Mouse (Mus musculus) CH12.LX (cell line): Measurements from ENCODE around the gene Cblc. TPM values are rescaled to one million over a fixed set of nuclear protein-coding genes. Genes with fewer than 3 reads are reported as not detected.

Experiments used
- DNase-seq: peaks from one replicate; pipeline ENCODE4 v3.0.0-alpha.2; 2013; ENCODE audit errors: extremely low read depth
- H3K27ac ChIP-seq: 2 replicates; pipeline ENCODE4 v1.5.1; 2012; ENCODE audit warnings: low read depth, mild to moderate bottlenecking, control low read depth, moderate library complexity; ENCODE audit not compliant: insufficient read depth
- H3K27me3 ChIP-seq: replicated peaks from 2 replicates; pipeline ENCODE3; 2012; ENCODE audit warnings: inconsistent platforms
- H3K36me3 ChIP-seq, 2 experiments: replicated peaks in 1 of 2; 2 replicates each; pipeline versions ENCODE3 to v1.6.1; 2012; ENCODE audit warnings: inconsistent platforms in 1 of 2, low read length in 1 of 2, mild to moderate bottlenecking in 1 of 2, mixed read lengths in 1 of 2, moderate library complexity in 1 of 2; ENCODE audit not compliant: control insufficient read depth in 1 of 2, insufficient read depth in 1 of 2
- H3K4me1 ChIP-seq, 2 experiments: 2 replicates each; pipeline ENCODE4 v1.6.1; 2012; ENCODE audit warnings: inconsistent platforms in 1 of 2, moderate library complexity in 1 of 2; ENCODE audit not compliant: insufficient read depth in 2 of 2, control insufficient read depth in 1 of 2
- H3K4me2 ChIP-seq: 2 replicates; pipeline ENCODE4 v1.6.1; 2012; ENCODE audit warnings: low read depth, mild to moderate bottlenecking, control low read depth; ENCODE audit not compliant: poor library complexity, insufficient read depth, severe bottlenecking
- H3K4me3 ChIP-seq, 3 experiments: fragments of 150-350 bp in 1 of 3; sonication (generic) in 1 of 3; replicated peaks in 1 of 3; 2 replicates each; pipeline versions ENCODE3 to v1.5.1; 2011 to 2012; ENCODE audit warnings: low read depth in 2 of 3, low read length in 2 of 3, mild to moderate bottlenecking in 2 of 3, moderate library complexity in 2 of 3, control low read depth in 1 of 3, improper control_type of control experiment in 1 of 3, inconsistent platforms in 1 of 3, mixed read lengths in 1 of 3; ENCODE audit not compliant: poor library complexity in 1 of 3
- H3K79me2 ChIP-seq: replicated peaks from 2 replicates; pipeline ENCODE4 v1.6.1; 2012; ENCODE audit warnings: mild to moderate bottlenecking, moderate library complexity; ENCODE audit not compliant: control insufficient read depth, poor library complexity, insufficient read depth, severe bottlenecking; ENCODE audit errors: extremely low read depth
- H3K9ac ChIP-seq: 2 replicates; pipeline ENCODE4 v1.6.1; 2012; ENCODE audit warnings: low read depth, mild to moderate bottlenecking, control low read depth, moderate library complexity; ENCODE audit not compliant: insufficient read depth
- H3K9me3 ChIP-seq: replicated peaks from 2 replicates; pipeline ENCODE3; 2012; ENCODE audit warnings: low read length, inconsistent platforms, mixed read lengths
- BHLHE40 ChIP-seq: IDR thresholded peaks from 2 replicates; pipeline ENCODE4 v1.6.1; 2011; ENCODE audit warnings: mild to moderate bottlenecking, low read depth, low read length, improper control_type of control experiment
- CTCF ChIP-seq, 2 experiments: IDR thresholded peaks in 1 of 2; conservative IDR thresholded peaks in 1 of 2; 2 replicates each; pipeline ENCODE4 v1.5.1; 2011 to 2012; ENCODE audit warnings: low read depth in 2 of 2, low read length in 2 of 2, improper control_type of control experiment in 1 of 2, inconsistent platforms in 1 of 2, mild to moderate bottlenecking in 1 of 2, moderate library complexity in 1 of 2
- E2F4 ChIP-seq: IDR thresholded peaks from 2 replicates; pipeline ENCODE4 v1.6.1; 2011; ENCODE audit warnings: low read depth, low read length, improper control_type of control experiment; ENCODE audit not compliant: insufficient replicate concordance
- HCFC1 ChIP-seq: IDR thresholded peaks from 2 replicates; pipeline ENCODE4 v1.6.1; 2012; ENCODE audit warnings: low read depth, mild to moderate bottlenecking, inconsistent platforms, low read length, improper control_type of control experiment
- IRF4 ChIP-seq: IDR thresholded peaks from 2 replicates; pipeline ENCODE4 v1.6.1; 2014; ENCODE audit warnings: low read depth, mild to moderate bottlenecking, inconsistent platforms, low read length, improper control_type of control experiment
- JUND ChIP-seq: conservative IDR thresholded peaks from 2 replicates; pipeline ENCODE4 v1.6.1; 2011; ENCODE audit warnings: low read depth, low read length, improper control_type of control experiment
- KAT2A ChIP-seq: IDR thresholded peaks from 2 replicates; pipeline ENCODE4 v1.6.1; 2012; ENCODE audit warnings: low read length, improper control_type of control experiment, inconsistent platforms; ENCODE audit not compliant: insufficient replicate concordance
- MAFK ChIP-seq: IDR thresholded peaks from 2 replicates; pipeline ENCODE4 v1.6.1; 2011; ENCODE audit warnings: low read length, improper control_type of control experiment; ENCODE audit not compliant: insufficient replicate concordance
- MAX ChIP-seq: IDR thresholded peaks from 2 replicates; pipeline ENCODE4 v1.6.1; 2011; ENCODE audit warnings: low read length, improper control_type of control experiment
- MEF2A ChIP-seq: IDR thresholded peaks from 2 replicates; pipeline ENCODE4 v1.6.1; 2014; ENCODE audit warnings: low read depth, mild to moderate bottlenecking, inconsistent platforms, low read length, improper control_type of control experiment, borderline replicate concordance
- MYC ChIP-seq: IDR thresholded peaks from 2 replicates; pipeline ENCODE4 v1.6.1; 2011; ENCODE audit warnings: low read depth, mild to moderate bottlenecking, improper control_type of control experiment, low read length
- NELFE ChIP-seq: IDR thresholded peaks from 2 replicates; pipeline ENCODE4 v1.6.1; 2011; ENCODE audit warnings: low read depth, low read length, improper control_type of control experiment
- PAX5 ChIP-seq: IDR thresholded peaks from 2 replicates; pipeline ENCODE4 v1.6.1; 2012; ENCODE audit warnings: low read length, inconsistent platforms, mixed read lengths
- RCOR1 ChIP-seq: conservative IDR thresholded peaks from 2 replicates; pipeline ENCODE4 v1.6.1; 2012; ENCODE audit warnings: low read depth, mild to moderate bottlenecking, inconsistent platforms, low read length, improper control_type of control experiment
- TCF12 ChIP-seq: IDR thresholded peaks from 2 replicates; pipeline ENCODE4 v1.6.1; 2014; ENCODE audit warnings: low read depth, mild to moderate bottlenecking, inconsistent platforms, low read length, improper control_type of control experiment
- UBTF ChIP-seq: IDR thresholded peaks from 2 replicates; pipeline ENCODE4 v1.6.1; 2012; ENCODE audit warnings: low read depth, mild to moderate bottlenecking, inconsistent platforms, low read length, improper control_type of control experiment, moderate library complexity
- USF1 ChIP-seq: IDR thresholded peaks from 2 replicates; pipeline ENCODE4 v1.6.1; 2014; ENCODE audit warnings: low read depth, mild to moderate bottlenecking, inconsistent platforms, low read length, improper control_type of control experiment
- ZC3H11A ChIP-seq: IDR thresholded peaks from 2 replicates; pipeline ENCODE4 v1.6.1; 2012; ENCODE audit warnings: low read depth, mild to moderate bottlenecking, inconsistent platforms, low read length, improper control_type of control experiment
- ZKSCAN1 ChIP-seq: IDR thresholded peaks from 2 replicates; pipeline ENCODE4 v1.6.1; 2012; ENCODE audit warnings: low read depth, inconsistent platforms, low read length, improper control_type of control experiment, borderline replicate concordance
- dilution Hi-C: fragments of 300-500 bp; cut with MboI; formaldehyde crosslinking; loops from 2 replicates; pipeline ENCODE4 v1.14.3; 2020; ENCODE audit warnings: low sequenced_read_pairs; ENCODE audit not compliant: extremely low pct_unique_long_range_greater_than_20kb, extremely low pct_ligation_motif_present
- in situ Hi-C: fragments of 300-500 bp; cut with MboI; formaldehyde crosslinking; loops from 3 replicates; pipeline ENCODE4 v1.14.3; 2019; ENCODE audit warnings: low sequenced_read_pairs, low pct_ligation_motif_present, low pct_unique_long_range_greater_than_20kb, mixed read lengths
- polyA plus RNA-seq: library from polyadenylated mRNA; unstranded; fragments of >175 nt; gene quantifications from 2 replicates; pipeline ENCODE4 v1.2.1, GENCODE M21; 2012; ENCODE audit warnings: low read depth; ENCODE audit not compliant: insufficient read length
- total RNA-seq, 2 experiments: library from RNA; depleted of rRNA; stranded (reverse); fragments of 300-350 nt in 1 of 2; fragments of >200 nt in 1 of 2; gene quantifications; 2 replicates each; pipeline ENCODE4 v1.2.3; 2012 to 2014

The Cblc gene
- total and polyA plus RNA-seq, 3 experiments, result 6.4 to 30.8 (median 13.4) TPM

- Histone ChIP-seq H3K79me2 (no peaks in the 10 kb centered on the region), H3K27ac (no peak overlapping the region), H3K4me1 (peaks cover 13 to 44% of the 10 kb centered on the region in 2 experiments), H3K4me3 (no peak overlapping the region), H3K27me3 (peaks cover 8% of the 10 kb centered on the region), H3K9ac (no peak overlapping the region), H3K36me3 (peaks cover 0 to 10% of the 10 kb centered on the region in 2 experiments), H3K4me2 (no peak overlapping the region), H3K9me3 (no peaks in the 10 kb centered on the region)
- dilution Hi-C loops (no loop called here), in situ Hi-C loops (no loop called here)
- no peak for DNase-seq
- TF ChIP-seq HCFC1 (no peak), IRF4 (no peak), ZKSCAN1 (no peak), JUND (no peak), USF1 (no peak)
Observed at GRCm38 (mm10) chr7:19746426-19747201, 50.0 kb downstream of the Cblc start.

DNA sequence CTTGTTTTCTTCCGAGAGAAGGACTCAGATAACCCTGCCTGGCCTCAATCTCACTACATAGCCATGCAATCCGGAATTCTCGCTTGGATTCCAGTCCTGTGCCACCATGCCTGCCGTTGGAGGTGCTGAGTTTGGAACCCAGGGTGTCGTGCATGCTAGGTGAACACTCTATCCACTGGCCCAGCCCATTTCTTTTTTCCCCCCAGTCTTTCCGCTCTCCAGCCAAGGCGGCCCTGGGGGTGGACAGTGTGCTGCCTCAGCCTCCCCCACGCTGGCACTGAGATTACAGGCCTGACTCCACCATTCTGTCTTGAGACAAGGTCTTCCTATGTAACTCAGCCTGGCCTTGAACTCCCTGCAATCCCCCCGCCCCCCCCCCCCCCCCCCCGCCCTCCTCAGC lies 50.6 kb downstream of the Cblc start:
- in situ Hi-C loops (no loop called here), dilution Hi-C loops (no loop called here)
- peaks cover 0 to 10% of the 10 kb centered on the region in 2 experiments for H3K36me3 ChIP-seq
- peaks cover 5% of the 10 kb centered on the region for H3K27me3 ChIP-seq
- H3K79me2 ChIP-seq, result no peaks in the 10 kb centered on the region
- peaks cover 12 to 50% of the 10 kb centered on the region in 2 experiments for H3K4me1 ChIP-seq
- H3K4me2 ChIP-seq, result no peak overlapping the region
- H3K4me3 ChIP-seq, result no peak overlapping the region
- H3K27ac ChIP-seq, result no peak overlapping the region
- DNase-seq, result no peak
- no peak overlapping the region for H3K9ac ChIP-seq
- TF ChIP-seq NELFE, result no peak
- no peak for TF ChIP-seq JUND
- TF ChIP-seq MAFK, result no peak
- TF ChIP-seq RCOR1, result no peak
- TF ChIP-seq MAX, result no peak
- TF ChIP-seq USF1, result no peak
- no peak for TF ChIP-seq CTCF (conservative IDR thresholded peaks at IDR 0.05 in 1 of 2, IDR thresholded peaks at IDR 0.05 in 1 of 2; ENCODE audit: low read depth in 2 of 2, low read length in 2 of 2)
- no peak for TF ChIP-seq ZKSCAN1
- no peak for TF ChIP-seq HCFC1
- no peak for TF ChIP-seq BHLHE40
- TF ChIP-seq KAT2A, result no peak
- no peak for TF ChIP-seq TCF12
- no peak for TF ChIP-seq UBTF
- TF ChIP-seq E2F4, result no peak
- no peak for TF ChIP-seq ZC3H11A
- TF ChIP-seq PAX5, result no peak
- no peak for TF ChIP-seq MYC
- no peak for TF ChIP-seq MEF2A
- TF ChIP-seq, all 38 proteins: peak for 0
- H3K9me3 ChIP-seq, result no peaks in the 10 kb centered on the region
